Mouse (Mus musculus): ENCODE measurements around the gene Rhof. TPM values are rescaled to one million over a fixed set of nuclear protein-coding genes. Genes with fewer than 3 reads are reported as not detected.
"Not testable (repeated sequence)": the region's sequence is repeated elsewhere in the genome, so short reads cannot be mapped to it uniquely, and the experiment has no call there.

Gene Rhof
- polyA plus RNA-seq, 1 experiment from 2014 or later, result 3.2 TPM

DNA sequence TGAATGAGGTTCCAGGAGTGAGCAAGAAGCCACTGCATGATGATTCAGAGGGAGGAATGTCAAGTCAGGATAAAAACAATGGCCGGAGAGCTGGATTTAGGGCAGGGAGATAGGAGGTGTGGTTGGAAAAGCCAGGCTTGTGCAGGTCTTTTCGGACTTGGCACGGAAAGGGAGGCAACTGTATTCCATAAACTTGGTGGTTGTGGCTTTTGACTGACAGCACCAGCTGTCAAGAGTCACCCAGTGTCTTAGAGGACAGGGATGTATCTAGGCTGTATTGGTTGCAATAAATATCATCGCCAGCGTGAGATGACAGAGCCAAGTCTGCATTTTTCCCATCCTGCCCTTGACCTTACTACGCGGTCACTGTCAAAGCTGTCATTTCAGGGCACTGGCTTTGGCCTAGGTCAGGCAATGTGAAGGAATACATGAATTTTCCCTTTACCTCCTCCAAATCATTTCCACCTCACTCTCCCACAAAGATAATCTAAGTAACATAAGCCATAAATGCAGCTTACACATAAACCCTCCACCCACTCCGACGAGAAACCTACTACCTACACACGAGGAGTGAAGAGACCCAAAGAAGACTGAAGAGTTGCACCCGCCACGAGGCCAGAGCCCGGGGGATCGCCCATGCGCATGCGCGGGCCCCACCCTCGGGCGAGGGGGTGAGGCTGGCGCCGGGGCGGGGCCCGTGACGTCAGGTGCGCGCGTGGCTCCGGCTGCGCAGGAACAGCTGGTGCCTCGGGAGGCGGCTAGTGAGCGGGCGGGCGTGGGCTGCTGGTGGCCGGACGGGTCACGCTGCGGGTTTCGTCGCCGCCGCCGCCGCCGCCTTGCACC is 56.7 kb downstream of the Rhof start:
- H3K36me3 ChIP-seq (ENCODE audit: control insufficient read depth, insufficient read depth, low read length), result no peaks in the 10 kb centered on the region
- 6% methylated on average over 45 of the region's 45 CpGs for WGBS

GRCm38 (mm10) chr5:123068714-123069113 is 63.8 kb downstream of the Rhof start:
- Histone ChIP-seq H3K4me2 (replicated peaks; ENCODE audit: low read depth, low read length) (no peak overlapping the region), H3K9ac (ENCODE audit: low read depth, low read length) (no peak overlapping the region), H3K9me3 (ENCODE audit: control insufficient read depth, low read length) (no peaks in the 10 kb centered on the region), H3K36me3 (ENCODE audit: control insufficient read depth, insufficient read depth, low read length) (no peaks in the 10 kb centered on the region), H3K4me1 (ENCODE audit: control insufficient read depth, insufficient read depth, low read length) (no peaks in the 10 kb centered on the region), H3K27ac (ENCODE audit: low read depth, low read length) (no peak overlapping the region), H3K4me3 (ENCODE audit: low read length) (no peak overlapping the region), H3K27me3 (ENCODE audit: control insufficient read depth, insufficient read depth, low read length) (no peaks in the 10 kb centered on the region)
- WGBS, result 97% methylated on average over 2 of the region's 2 CpGs
- no peak for ATAC-seq (ENCODE audit: low FRiP score, low TSS enrichment)

More for the DNA sequence above, 56.7 kb downstream of the Rhof start:
- H3K4me3 ChIP-seq (ENCODE audit: low read length), result peak overlapping the region; percentile 52
- H3K27me3 ChIP-seq (ENCODE audit: control insufficient read depth, insufficient read depth, low read length), result no peaks in the 10 kb centered on the region
- H3K4me1 ChIP-seq (ENCODE audit: control insufficient read depth, insufficient read depth, low read length), result peaks cover 16% of the 10 kb centered on the region
- H3K4me2 ChIP-seq (replicated peaks; ENCODE audit: low read depth, low read length), result peak overlapping the region; percentile 82
- peak overlapping the region; percentile 60 for H3K9ac ChIP-seq (ENCODE audit: low read depth, low read length)
- H3K9me3 ChIP-seq (ENCODE audit: control insufficient read depth, low read length), result peaks cover 3% of the 10 kb centered on the region; the same call in 1 of the 2 replicates
- ATAC-seq (ENCODE audit: low FRiP score, low TSS enrichment), result peak; percentile 90
- H3K27ac ChIP-seq (ENCODE audit: low read depth, low read length), result no peak overlapping the region; the same call in 1 of the 2 replicates

GRCm38 (mm10) chr5:123068115-123068514 is 64.4 kb downstream of the Rhof start, which contains the start of gene Tmem120b:
Gene Tmem120b, plus strand, starts transcription at chr5:123068415.
- Histone ChIP-seq H3K4me3 (ENCODE audit: low read length) (no peak within 1 kb of the TSS), H3K27ac (ENCODE audit: low read depth, low read length) (no peak within 1 kb of the TSS), H3K27me3 (ENCODE audit: control insufficient read depth, insufficient read depth, low read length) (no peaks in the 10 kb centered on the region), H3K4me1 (ENCODE audit: control insufficient read depth, insufficient read depth, low read length) (no peaks in the 10 kb centered on the region), H3K4me2 (replicated peaks; ENCODE audit: low read depth, low read length) (no peak within 1 kb of the TSS), H3K9ac (ENCODE audit: low read depth, low read length) (no peak within 1 kb of the TSS), H3K9me3 (ENCODE audit: control insufficient read depth, low read length) (no peaks in the 10 kb centered on the region), H3K36me3 (ENCODE audit: control insufficient read depth, insufficient read depth, low read length) (no peaks in the 10 kb centered on the region)
- ATAC-seq (ENCODE audit: low FRiP score, low TSS enrichment), result no peak
- 86% methylated on average over 12 of the region's 12 CpGs for WGBS

DNA sequence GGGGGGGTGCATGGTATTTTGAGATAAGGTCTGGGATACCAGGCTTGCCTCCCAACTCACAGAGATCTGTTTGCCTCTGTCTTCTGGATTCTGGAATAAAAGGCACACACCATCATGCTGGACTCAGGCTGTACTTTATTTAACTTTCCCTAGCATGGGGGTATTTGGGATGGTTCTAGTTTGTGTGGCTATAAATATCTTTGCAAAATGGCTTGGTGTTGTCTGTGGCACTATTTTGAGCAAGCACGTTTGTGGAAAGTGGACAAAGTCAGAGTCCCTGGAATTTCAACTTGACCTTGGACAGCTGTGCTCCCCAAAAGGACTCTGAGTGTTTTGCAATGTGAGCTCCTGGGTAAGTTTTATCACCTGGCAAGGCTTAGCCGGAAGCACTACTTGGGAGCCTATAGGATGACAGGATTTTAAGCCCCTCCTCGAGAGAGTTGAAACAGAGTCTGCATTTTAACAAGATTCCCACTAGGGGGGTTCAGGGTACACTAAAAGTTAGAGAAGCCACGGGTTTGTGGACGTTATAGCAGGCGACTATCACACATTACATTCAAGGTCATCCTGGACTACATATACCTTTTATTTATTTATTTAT is 65.0 kb downstream of the Rhof start:
- WGBS, result 12% methylated on average over 6 of the region's 6 CpGs
- no peaks in the 10 kb centered on the region for H3K4me1 ChIP-seq (ENCODE audit: control insufficient read depth, insufficient read depth, low read length)

GRCm38 (mm10) chr5:123064207-123064606 is 68.3 kb downstream of the Rhof start:
- Histone ChIP-seq H3K9ac (ENCODE audit: low read depth, low read length) (no peak overlapping the region), H3K4me1 (ENCODE audit: control insufficient read depth, insufficient read depth, low read length) (no peaks in the 10 kb centered on the region), H3K4me2 (replicated peaks; ENCODE audit: low read depth, low read length) (no peak overlapping the region), H3K4me3 (ENCODE audit: low read length) (no peak overlapping the region), H3K27me3 (ENCODE audit: control insufficient read depth, insufficient read depth, low read length) (no peaks in the 10 kb centered on the region), H3K36me3 (ENCODE audit: control insufficient read depth, insufficient read depth, low read length) (no peaks in the 10 kb centered on the region), H3K27ac (ENCODE audit: low read depth, low read length) (no peak overlapping the region), H3K9me3 (ENCODE audit: control insufficient read depth, low read length) (no peaks in the 10 kb centered on the region)
- no peak for ATAC-seq (ENCODE audit: low FRiP score, low TSS enrichment)
- 32% methylated on average over 6 of the region's 6 CpGs for WGBS

More for the DNA sequence above, 65.0 kb downstream of the Rhof start:
- H3K27ac ChIP-seq (ENCODE audit: low read depth, low read length), result no peak overlapping the region
- H3K4me2 ChIP-seq (replicated peaks; ENCODE audit: low read depth, low read length), result no peak overlapping the region
- peak; percentile 65 for ATAC-seq (ENCODE audit: low FRiP score, low TSS enrichment)
- no peaks in the 10 kb centered on the region for H3K9me3 ChIP-seq (ENCODE audit: control insufficient read depth, low read length)
- H3K9ac ChIP-seq (ENCODE audit: low read depth, low read length), result no peak overlapping the region
- H3K36me3 ChIP-seq (ENCODE audit: control insufficient read depth, insufficient read depth, low read length), result no peaks in the 10 kb centered on the region
- no peak overlapping the region for H3K4me3 ChIP-seq (ENCODE audit: low read length)
- H3K27me3 ChIP-seq (ENCODE audit: control insufficient read depth, insufficient read depth, low read length), result no peaks in the 10 kb centered on the region

- Histone ChIP-seq H3K9me3 (ENCODE audit: control insufficient read depth, low read length) (no peaks in the 10 kb centered on the region), H3K4me3 (ENCODE audit: low read length) (no peak overlapping the region), H3K27ac (ENCODE audit: low read depth, low read length) (no peak overlapping the region), H3K36me3 (ENCODE audit: control insufficient read depth, insufficient read depth, low read length) (no peaks in the 10 kb centered on the region), H3K4me2 (replicated peaks; ENCODE audit: low read depth, low read length) (no peak overlapping the region), H3K9ac (ENCODE audit: low read depth, low read length) (no peak overlapping the region), H3K27me3 (ENCODE audit: control insufficient read depth, insufficient read depth, low read length) (no peaks in the 10 kb centered on the region), H3K4me1 (ENCODE audit: control insufficient read depth, insufficient read depth, low read length) (no peaks in the 10 kb centered on the region)
- no peak for ATAC-seq (ENCODE audit: low FRiP score, low TSS enrichment)
- 87% methylated on average over 3 of the region's 3 CpGs for WGBS
Observed at GRCm38 (mm10) chr5:123063141-123063540, 69.4 kb downstream of the Rhof start.

- 75% methylated on average over 5 of the region's 6 CpGs for WGBS
- H3K4me1 ChIP-seq (ENCODE audit: control insufficient read depth, insufficient read depth, low read length); H3K4me2 ChIP-seq (replicated peaks; ENCODE audit: low read depth, low read length); H3K27ac ChIP-seq (ENCODE audit: low read depth, low read length); H3K36me3 ChIP-seq (ENCODE audit: control insufficient read depth, insufficient read depth, low read length); H3K4me3 ChIP-seq (ENCODE audit: low read length); H3K9me3 ChIP-seq (ENCODE audit: control insufficient read depth, low read length); H3K9ac ChIP-seq (ENCODE audit: low read depth, low read length); ATAC-seq (ENCODE audit: low FRiP score, low TSS enrichment); H3K27me3 ChIP-seq (ENCODE audit: control insufficient read depth, insufficient read depth, low read length): not testable (repeated sequence)
Observed at GRCm38 (mm10) chr5:123061402-123061749, 71.1 kb downstream of the Rhof start.

DNA sequence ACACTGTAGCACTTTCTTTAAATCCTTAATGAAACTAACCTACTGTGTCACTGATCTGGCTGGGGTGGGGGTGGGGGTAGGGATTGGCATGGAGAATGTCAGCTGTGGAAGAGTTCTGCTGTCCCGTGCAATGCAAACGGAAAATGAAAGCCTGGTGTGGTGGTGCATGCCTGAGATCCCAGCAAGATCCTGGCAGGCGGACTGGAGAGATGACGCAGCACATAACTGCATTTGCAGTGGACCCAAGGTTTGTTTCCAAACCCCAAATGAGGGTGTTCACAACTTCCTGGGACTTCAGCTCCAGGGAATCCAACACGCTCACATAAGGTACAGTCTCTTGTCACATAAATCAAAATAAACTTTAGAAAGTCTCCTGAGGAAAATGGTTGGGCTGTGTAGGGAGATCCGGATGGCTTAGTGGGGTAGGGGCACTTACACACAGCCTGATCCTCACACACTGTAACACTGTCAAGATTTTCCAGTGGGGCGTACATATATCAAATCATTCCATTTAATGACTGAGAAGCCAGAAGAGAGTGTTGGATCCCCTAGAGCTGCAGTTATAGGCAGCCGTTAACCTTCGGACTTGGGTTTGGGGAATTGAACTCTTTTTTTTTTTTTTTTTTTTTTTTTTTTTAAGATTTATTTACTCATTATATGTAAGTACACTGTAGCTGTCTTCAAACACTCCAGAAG is 71.6 kb downstream of the Rhof start:
- no peaks in the 10 kb centered on the region for H3K27me3 ChIP-seq (ENCODE audit: control insufficient read depth, insufficient read depth, low read length)
- no peak for ATAC-seq (ENCODE audit: low FRiP score, low TSS enrichment)
- no peak overlapping the region for H3K27ac ChIP-seq (ENCODE audit: low read depth, low read length)
- 60% methylated on average over 9 of the region's 9 CpGs for WGBS
- H3K4me1 ChIP-seq (ENCODE audit: control insufficient read depth, insufficient read depth, low read length), result no peaks in the 10 kb centered on the region
- H3K4me2 ChIP-seq (replicated peaks; ENCODE audit: low read depth, low read length), result no peak overlapping the region
- no peaks in the 10 kb centered on the region for H3K36me3 ChIP-seq (ENCODE audit: control insufficient read depth, insufficient read depth, low read length)
- no peaks in the 10 kb centered on the region for H3K9me3 ChIP-seq (ENCODE audit: control insufficient read depth, low read length)
- H3K4me3 ChIP-seq (ENCODE audit: low read length), result no peak overlapping the region
- no peak overlapping the region for H3K9ac ChIP-seq (ENCODE audit: low read depth, low read length)

All from kidney, embryonic 14.5 days (tissue).